Mouse (Mus musculus) left cerebral cortex, postnatal 10 days (tissue): Measurements from ENCODE around the gene Vmn1r135. TPM values are rescaled to one million over a fixed set of nuclear protein-coding genes. Genes with fewer than 3 reads are reported as not detected.
"Not testable (repeated sequence)": the region's sequence is repeated elsewhere in the genome, so short reads cannot be mapped to it uniquely, and the experiment has no call there.

Source experiments
- DNase-seq, 2 experiments: peaks; one replicate each; pipeline ENCODE4 v3.0.0; 2021 to 2022; ENCODE audit warnings: low spot score in 2 of 2, mixed read lengths in 1 of 2; ENCODE audit errors: extremely low spot score in 1 of 2
- intact Hi-C: fragments of 180-260 bp; cut with DNase I; formaldehyde crosslinking; loops from one replicate; pipeline ENCODE4 v1.15.1; 2025
- total RNA-seq, 2 experiments: library from RNA; stranded (reverse); gene quantifications; 2 replicates each; pipeline ENCODE4 v1.2.3; 2021

Gene Vmn1r135
- total RNA-seq: not detected

DNA sequence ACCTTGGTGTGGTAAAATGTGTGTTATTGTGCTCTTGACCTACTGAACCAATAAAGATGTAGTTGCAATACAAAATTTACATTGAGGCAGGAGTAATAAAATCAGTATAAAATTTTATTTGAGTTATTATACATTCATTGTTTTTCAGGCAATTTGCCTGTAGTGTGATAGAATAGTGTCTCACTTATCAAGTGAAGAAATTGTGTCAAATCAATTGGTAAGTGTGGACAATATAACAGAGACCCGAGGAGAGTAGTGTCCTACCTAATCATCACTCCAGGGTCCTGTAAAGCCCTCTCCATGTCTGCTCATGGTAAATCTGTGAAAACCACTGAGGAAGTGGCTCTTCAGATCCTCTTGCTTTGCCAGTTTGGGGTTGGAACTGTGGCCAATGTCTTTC, at the start of gene Vmn1r135:
TSS of gene Vmn1r135 (plus strand) at position 301 of the 400 bp plus-strand sequence.
- intact Hi-C loops: not testable (repeated sequence)

GRCm38 (mm10) chr7:21796628-21797027, 35.5 kb upstream of the Vmn1r135 start, which contains the start of gene Gm4177:
TSS of gene Gm4177 (minus strand) at chr7:21796728.
- intact Hi-C loops, DNase-seq: not testable (repeated sequence)

More for the DNA sequence above, at the start of gene Vmn1r135:
- not testable (repeated sequence) for DNase-seq

- DNase-seq, intact Hi-C loops: not testable (repeated sequence)
Observed at GRCm38 (mm10) chr7:21844167-21844566, 12.0 kb downstream of the Vmn1r135 start, which contains the start of gene Gm5725. TSS of gene Gm5725 (minus strand) at chr7:21844267.

Other genes starting within 250 kb of the Vmn1r135 start
- gene Vmn1r132, start 218.3 kb upstream of the Vmn1r135 start, total RNA-seq: not detected
- gene Gm4175, start 70.9 kb upstream of the Vmn1r135 start, total RNA-seq: not detected
- not detected for gene Gm4177, start 35.6 kb upstream of the Vmn1r135 start, total RNA-seq
- not detected for gene Gm5725, start 11.9 kb downstream of the Vmn1r135 start, total RNA-seq
- gene Gm5891, start 88.9 kb downstream of the Vmn1r135 start, total RNA-seq: not detected
- not detected for gene Vmn1r137, start 162.2 kb downstream of the Vmn1r135 start, total RNA-seq
- not detected for gene Vmn1r138, start 196.5 kb downstream of the Vmn1r135 start, total RNA-seq
- not detected for gene Gm6176, start 224.0 kb downstream of the Vmn1r135 start, total RNA-seq
- gene Vmn1r139, start 236.7 kb downstream of the Vmn1r135 start, total RNA-seq: not detected